Mouse (Mus musculus): Measurements from ENCODE around the gene Ccdc177.

DNA sequence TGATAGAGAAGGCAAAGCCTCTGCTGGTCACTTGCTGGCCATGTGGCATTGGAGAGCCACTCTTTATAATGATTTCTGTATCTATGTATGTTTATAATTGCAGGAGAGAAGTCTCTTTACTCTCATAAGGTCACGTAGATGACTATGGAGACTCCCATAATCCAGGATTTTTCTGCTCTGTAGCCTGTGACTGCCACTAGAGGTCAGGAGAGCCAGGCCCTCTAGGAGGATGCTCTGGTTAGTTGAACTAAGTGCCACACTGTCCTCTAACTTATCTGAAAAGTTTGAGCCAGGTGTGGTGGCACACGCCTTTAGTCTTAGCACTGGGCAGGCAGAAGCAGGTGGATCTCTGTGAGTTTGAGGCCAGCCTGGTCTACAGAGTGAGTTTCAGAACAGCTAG lies 31.7 kb downstream of the Ccdc177 start:
- peak; percentile 56 for TF ChIP-seq CTCF (IDR thresholded peaks at IDR 0.05; ENCODE audit: low read depth)
- no peak for TF ChIP-seq EP300 (IDR thresholded peaks at IDR 0.05; ENCODE audit: low read depth)
